Mouse (Mus musculus) gastrocnemius, adult 18-20 months (tissue): ENCODE data around the gene Ddx18. TPM values are rescaled to one million over a fixed set of nuclear protein-coding genes. Genes with fewer than 3 reads are reported as not detected.

Experiments used
- DNase-seq: peaks from one replicate; pipeline ENCODE4 v3.0.0; 2021; ENCODE audit warnings: low spot score
- long read RNA-seq, 2 experiments: library from polyadenylated mRNA; stranded (forward); transcript quantifications; one replicate each; pipeline ENCODE4 v2.0.0; 2021
- total RNA-seq, 2 experiments: library from RNA; stranded (reverse); gene quantifications; 2 replicates each; pipeline ENCODE4 v1.2.3; 2021

Gene Ddx18
- 10 to 100 TPM; 18.1 to 19.3 TPM for total RNA-seq
- long read RNA-seq, experiment 1, transcript Ddx18-201 (13 exons, 2,258 nt): major isoform, 18 of 19 reads
- long read RNA-seq, experiment 1, partial matches to known transcripts: 1 of 19 reads
- long read RNA-seq, experiment 1, other reads (novel, unspliced or antisense): 0 of 19 reads
- long read RNA-seq, experiment 2, transcript Ddx18-201 (13 exons, 2,258 nt): major isoform, 25 of 27 reads
- long read RNA-seq, experiment 2, partial matches to known transcripts: 2 of 27 reads
- long read RNA-seq, experiment 2, other reads (novel, unspliced or antisense): 0 of 27 reads

DNA sequence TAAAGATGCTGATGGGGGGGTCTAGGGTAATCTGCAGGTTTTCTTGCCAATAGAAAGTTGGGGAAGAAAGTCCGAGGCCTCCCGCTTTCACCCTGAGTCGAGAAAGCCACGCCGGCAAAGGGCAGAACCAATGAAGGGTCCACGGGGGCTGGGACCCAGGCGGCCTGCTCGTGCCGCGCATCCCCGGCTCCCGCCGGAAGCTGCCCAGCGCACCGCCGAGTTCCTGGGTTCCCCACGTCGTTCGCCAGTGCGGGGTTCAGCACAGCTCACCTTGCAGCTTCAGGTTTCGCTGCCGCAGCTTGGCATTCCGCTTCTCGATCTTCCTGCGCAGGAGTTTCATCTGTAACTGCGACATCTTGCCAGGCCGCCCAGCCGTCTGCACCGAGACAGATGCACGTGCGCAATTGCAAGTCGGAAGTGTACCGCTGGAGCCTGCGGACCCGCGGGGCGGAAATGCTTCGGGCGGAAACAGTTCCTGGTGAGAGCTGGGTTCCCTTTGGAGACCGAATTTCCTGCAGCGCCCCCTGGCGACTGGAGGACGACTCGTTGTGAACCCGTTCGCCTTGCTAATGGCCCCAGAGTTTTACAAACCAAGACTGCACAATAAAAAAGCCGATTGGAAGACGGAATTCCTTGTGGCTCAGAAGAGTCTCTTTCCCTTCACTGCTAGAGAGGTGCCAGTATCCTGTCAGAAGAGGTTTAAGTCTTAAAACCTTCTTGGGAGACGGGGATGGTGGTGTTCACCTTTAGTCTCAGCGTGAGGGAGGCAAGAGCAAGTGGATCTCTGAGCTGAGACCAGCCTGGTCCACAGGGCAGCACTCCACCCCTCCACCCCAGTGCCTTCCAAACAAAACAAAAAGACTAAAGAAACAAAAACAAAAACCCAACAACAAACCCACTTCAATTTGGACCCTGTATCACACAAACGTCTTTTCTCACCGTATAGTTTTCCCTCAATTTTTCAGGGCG lies at the start of gene Ddx18:
TSS of gene Ddx18 (minus strand) at position 469 of the 969 bp plus-strand sequence.
- DNase-seq: peak; percentile 97

DNA sequence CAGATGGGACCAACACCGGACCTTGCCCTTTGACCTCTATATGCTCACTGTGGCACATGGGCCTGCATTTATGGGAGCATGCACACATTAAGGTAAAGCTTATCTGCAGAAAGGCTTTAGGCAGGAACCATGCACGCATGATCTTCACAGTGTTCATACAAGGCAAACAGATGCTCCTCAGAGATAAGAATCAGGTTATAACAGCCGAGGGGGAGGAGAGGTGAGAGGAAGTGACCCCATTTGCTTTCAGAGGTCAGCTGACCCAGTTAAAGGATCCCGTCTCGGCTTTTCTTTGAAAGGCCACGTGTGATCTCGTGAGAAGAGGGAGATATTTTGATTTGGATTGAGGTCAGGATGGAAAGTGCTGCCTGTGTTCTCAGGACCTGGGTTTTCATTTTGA lies 40.2 kb upstream of the Ddx18 start:
- DNase-seq: no peak

DNA sequence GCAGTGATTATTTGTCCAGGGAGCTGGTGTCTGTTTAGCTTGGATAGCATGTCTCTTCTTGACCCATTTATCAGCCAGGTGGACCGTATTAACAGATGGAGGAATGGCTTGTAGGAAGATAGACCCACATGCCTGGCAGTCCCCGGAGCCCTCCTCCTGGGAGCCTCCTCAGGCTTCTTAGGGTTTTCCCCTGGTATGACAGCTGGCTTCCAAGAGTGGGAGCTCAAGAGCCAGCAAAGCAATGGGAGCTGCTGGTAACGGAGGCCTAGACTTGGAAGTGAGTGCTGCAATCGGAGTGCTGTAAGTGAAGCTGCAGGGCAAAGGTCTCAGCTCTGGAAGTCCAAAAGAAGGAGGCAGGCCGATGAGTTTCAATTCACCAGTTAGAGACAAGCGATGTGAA lies 37.3 kb upstream of the Ddx18 start:
- DNase-seq: peak; percentile 8

DNA sequence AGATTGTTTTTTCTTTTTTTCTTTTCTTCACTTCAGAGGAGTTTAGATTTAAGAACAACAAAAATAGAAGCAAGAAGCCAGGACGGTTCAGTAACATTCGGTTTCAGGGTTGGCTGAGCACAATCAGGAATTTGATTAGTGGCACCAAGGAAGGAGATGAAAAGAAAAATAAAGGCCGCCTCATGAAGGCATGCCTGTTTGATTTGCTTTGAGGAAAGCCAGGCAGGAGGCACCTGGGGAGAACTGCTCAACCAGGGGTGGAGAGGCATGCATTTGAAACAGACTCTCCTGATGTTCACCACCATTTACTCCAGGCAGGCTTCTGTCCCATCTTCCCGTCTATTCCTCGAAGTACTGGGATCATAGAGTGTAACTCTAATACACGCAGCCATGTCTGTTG lies 34.1 kb upstream of the Ddx18 start:
- no peak for DNase-seq

DNA sequence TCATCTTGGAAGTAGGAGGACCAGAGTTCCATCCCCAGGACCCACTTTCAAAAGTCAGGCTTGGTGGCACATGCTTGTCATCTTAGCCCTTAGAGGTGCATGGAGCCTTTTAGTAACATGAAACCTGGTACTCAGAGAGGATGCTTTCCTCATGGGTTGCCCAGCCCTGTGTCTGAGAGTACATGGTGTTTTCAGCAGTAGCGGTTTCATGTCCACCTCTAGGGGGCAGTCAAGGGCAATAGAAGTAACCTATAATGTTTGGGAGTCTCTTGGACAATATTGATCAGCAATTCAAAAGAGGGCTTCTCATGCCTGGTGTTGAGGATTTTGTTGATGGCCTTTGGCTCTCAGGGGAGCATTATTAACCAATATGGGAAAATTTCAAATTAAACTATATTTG lies 33.3 kb upstream of the Ddx18 start:
- peak; percentile 9 for DNase-seq

DNA sequence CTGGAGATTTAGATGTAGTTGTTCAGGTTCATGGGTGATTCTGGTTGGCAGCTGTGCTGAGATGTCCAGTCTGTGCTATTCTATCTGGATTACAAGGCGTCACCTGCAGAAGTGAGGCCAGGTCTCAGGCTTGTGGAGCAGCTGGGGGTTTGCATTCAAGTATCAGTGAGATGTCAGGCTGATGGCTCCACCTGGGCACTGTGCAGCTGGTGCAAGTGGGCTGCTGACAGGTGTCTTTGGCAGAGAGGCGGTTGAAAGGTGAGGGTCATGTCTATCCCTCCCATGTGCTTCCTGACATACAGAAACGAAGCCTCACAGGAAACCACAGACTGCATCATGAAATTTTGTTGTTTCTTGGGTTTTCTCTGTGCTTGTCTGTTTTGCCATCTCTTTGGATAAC lies 30.6 kb upstream of the Ddx18 start:
- no peak for DNase-seq

DNA sequence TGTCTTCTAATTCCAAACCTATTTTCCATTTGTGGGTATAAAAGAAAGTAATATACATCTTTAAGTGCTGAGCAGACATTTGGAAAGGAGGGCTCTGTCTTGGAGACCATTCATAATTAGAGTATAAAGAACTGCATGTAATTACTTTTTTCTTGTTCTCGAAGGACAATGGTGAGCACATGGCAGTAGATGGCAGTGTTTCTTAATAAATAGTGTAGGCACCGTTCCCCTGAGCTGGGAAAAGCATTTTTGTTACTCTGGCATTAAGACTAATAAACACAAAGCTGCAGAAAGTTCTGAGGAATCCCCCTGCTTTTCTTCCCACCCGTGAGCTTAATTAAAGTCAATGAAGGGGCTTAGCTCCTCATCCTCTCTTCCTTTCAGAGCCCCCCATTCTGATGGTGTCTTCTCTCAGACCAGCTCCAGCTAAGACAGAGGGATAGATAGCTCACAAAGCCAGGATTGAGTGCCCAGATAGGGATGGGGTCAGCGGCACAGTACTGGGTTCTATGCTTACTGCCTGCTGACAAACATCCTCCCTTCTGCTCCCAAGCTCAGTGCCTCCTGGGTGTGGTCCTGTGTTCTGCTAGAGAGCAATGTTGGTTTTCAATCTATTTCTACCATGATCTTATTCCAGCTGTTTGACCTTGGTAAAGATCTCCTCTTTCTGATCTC lies 29.3 kb upstream of the Ddx18 start:
- DNase-seq: no peak

DNA sequence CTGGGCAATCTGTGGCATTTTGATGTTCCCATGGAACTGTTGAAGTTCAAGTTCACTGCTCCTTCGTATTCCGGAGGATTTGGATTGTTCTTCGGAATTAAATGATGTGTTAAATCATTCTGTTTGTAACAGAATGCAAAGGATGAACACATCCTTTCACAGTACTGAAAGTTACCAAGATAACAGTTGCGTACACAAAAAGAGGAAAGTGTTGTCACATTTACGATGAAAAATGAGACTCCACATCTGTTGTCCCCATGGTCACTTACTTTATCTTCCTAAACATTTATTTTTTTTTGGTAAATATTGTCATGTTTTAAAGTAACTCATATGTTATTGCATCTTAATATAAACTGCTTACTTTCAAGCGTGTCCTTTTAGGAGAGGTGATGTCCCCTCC lies 17.0 kb upstream of the Ddx18 start:
- DNase-seq: no peak

DNA sequence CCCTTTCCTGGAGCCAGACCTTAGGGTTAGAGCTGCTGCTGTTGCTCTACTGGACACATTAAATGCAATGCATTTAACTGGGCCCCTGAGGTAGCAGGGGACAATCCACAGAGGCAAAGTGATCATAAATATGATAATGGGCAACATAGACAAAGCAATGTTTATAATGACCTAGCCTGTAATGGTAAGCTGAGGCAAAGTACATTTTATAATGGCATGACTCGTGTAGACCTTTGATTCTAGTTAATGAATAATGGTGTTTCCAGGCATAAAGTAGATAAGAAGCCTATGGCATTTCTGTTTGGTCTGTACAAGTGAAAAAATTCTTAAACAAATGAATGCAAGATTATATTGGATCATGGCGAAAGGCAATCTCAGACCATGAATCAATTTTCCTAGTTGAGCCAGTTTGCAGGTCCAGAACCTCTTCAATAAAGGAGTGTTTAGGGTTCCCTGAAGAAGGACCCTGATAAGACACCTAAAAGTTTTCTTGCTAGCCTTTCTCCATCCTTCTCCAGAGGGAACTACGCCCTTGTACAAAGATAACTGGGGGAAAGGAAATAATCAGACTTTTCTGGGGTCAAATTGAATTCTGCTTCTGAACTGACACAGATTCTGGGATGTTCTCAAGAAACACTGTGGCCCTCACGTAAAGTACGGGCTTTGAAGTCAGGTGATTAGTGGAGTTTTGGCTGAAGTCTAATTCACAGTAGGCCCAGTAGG lies 13.5 kb upstream of the Ddx18 start:
- DNase-seq: no peak

DNA sequence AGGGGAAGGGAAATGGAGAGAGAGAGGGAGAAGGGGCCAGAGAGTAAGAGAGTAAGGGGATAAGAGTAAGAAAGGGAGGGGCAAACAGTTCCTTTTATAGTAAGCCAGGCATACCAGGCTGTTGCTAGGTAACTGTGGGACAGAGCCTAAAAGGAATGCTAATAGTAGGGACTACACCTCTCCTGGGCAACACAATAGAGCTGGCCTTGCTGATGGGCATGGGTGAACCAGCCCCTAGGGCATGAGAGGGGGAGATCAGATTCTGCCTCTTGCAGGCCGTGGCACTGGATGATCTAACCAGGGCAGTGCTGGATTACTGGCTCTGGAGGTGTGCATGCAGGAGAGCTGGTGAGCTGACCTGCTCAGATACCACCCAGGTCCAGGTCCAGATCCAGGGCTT lies 9.7 kb upstream of the Ddx18 start:
- DNase-seq: no peak

DNA sequence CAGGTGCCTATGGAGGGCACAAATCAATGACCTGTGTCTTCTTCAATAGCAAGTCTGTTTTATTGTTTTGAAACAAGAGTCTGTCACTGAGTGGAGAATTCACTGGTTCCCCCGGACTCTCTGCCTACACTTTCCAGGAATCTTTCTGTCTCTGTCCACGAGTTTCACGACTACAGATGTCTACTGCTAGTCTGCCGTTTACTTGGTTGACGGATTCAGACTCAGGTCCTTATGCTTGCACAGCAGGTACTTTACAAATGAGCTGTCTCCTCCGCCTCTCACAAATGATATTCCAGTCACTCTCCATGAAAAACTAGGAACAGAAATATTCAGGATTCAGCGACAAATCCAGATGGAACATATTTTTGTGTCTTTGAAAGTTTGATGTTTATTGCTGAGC lies 2.7 kb upstream of the Ddx18 start:
- DNase-seq: no peak

DNA sequence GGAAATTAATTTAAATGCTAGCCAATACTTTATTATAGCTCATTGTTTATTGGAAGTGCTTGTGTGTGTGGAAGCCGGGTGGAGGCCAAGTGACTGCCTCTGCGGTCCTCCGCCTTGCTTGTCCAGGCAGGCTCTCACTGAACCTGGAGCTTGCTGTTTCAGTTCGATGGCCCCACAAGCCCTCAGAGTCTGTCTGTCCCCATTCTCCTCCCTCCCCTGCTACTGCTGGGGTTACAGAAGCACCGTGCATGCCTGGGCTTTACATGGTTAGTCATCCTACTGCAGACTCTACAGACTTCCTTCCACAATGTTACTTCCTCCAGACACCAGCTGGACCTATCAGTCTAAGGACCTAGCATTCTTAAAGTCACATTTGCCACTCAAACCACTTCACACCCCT lies 9.9 kb downstream of the Ddx18 start:
- no peak for DNase-seq

DNA sequence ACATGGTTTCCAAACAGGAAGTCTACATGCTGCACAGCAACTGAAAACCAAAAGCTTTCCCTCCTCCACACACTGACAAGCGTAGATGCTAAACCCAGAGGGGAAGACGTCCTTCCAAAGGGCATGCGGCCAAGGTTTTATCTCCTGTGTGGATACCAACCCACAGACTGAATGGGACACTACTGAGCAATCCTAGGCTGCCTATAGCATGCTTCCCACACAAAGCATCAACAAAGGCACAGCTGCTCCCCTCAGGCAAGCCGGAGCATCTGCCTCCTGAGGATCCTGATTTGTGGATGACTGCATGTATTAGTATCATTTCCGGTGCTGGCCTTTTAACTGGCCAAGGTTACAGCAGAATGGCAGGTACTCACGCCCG lies 16.3 kb downstream of the Ddx18 start:
- DNase-seq: no peak

DNA sequence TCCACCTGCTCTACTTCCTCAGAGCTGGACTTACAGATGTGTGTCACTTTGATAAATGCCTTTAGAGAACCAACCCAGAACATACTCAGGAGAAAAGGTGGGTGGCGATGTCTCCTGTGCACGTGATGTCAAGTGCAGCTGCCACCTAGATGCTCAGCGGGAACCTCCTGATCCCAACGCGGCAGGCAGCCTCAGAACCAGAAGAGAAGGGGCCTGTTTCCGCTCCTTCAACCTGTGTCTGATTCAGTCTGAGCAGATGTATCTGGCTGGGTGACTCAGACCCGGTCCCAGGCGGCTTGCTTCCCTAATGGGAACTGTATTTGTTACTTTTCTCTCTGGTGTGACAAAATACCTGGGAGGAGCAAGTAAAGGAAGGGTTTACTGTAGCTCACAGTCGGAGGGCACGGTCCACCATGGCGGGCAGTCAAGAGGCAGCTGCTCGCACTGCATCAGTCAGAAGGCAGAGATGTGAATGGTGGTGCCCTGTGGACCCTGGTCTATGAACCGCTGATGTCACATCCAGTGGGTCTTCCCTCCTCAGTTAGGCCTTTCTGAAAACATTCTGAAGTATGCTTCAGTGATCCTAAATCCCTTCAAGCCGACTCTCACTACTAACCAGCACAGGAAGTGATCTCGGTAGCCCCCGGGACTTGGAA lies 16.9 kb downstream of the Ddx18 start:
- DNase-seq: no peak

DNA sequence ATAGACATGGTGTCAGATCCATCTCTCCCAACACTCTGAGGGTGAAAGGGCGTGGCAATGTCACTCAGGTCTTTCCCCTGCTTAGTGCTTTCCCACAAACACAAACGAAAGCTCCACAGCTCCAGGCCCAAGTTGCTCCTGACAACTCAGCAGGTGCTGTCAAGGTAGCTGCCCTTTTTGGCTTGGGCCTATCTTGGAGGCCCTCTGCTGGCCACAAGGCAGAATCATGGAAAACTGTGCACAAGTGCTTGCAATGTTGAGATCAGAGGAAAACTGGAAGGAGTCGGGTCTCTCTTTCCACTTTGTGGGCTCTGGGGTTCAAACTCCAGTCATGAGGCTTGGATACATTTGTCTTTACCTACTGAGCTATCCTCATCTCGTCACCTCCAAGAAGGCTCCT lies 18.3 kb downstream of the Ddx18 start:
- DNase-seq: no peak

DNA sequence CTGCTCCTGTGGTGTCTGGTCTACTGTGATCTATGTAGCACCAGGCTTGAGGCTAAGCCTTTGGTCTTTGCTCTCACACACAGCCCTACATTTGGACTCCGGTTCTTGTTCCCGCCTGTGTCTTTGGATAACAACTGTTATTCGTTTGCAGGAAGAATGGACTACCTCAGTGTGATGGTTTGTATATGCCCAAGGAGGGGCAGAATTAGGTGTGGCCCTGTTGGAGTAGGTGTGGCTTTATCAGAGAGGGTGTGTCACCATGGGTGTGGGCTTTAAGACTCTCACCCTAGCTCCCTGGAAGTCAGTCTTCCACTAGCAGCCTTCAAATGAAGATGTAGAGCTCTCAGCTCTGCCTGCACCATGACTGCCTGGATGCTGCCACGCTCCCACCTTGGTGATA lies 19.1 kb downstream of the Ddx18 start:
- DNase-seq: no peak

DNA sequence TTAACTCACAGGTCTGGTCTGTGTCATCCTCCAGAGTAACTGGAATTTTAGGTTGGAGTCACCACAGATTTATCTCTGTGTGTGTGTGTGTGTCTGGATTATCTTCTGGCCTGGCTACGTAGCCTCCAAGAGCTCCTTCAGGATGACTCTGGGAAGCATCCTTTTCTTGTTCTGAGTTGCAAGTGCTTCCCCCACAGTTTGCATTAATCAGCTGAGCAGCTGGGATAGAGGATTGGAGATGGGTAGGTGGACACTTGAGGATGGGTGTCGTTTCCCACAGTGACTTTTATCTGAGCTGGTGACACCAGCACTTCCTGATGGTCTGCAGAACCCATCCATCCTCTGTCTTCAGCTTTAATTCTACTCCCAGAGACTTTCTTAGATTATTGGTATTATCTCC lies 20.9 kb downstream of the Ddx18 start:
- no peak for DNase-seq

DNA sequence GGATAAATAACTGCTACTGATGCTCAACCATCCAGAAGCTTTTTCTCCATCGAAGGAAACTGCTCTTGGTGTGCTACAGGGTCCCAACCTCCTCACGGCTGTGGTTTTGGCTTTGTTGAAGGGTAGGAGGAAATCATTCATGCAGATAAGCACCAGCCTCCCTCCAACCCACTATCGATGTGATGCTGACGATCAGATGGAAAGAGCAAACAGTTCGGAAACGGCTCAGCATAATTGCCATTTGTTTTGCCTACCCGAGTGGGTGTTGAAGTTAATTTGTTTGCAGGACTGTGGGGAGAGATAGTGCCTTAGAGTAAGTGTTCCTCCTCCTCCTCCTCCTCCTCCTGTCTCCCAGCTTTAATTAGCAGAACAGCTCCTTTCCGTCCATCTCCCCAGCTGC lies 27.4 kb downstream of the Ddx18 start:
- no peak for DNase-seq

DNA sequence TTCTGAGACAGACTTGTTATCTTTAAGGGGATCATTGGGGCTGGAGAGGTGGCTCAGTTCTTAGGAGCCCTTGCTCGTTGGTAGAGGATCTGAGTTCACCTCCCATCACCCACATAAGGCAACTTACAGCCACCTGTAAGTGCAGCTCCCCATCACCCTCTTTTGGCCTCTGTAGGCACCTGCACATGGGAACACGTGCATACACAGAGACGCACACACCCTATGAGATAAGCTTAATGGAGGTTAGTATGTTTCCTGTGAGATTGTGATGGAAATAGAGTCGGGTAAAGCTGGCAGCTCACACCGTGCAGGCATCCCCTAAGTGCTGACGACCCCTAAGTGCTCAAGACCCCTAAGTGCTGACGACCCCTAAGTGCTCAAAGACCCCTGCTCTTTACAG lies 36.4 kb downstream of the Ddx18 start:
- DNase-seq: no peak

DNA sequence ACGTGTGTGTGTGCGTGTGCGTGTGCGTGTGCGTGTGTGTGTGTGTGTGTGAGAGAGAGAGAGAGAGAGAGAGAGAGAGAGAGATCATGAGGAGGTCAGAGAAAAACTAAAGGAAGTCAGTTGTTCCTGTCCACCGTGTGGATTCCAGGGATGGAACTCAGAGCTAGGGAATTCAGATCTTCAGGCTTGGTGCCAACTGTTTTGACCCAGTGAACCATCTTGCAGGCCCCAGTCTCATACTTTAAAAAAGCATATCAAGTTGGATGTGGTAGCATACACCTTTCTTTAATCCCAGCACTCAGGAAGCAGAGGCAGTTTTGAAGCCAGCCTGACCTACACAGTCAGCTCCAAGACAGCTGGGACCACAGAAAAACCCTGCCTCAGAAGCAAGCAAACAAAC lies 38.5 kb downstream of the Ddx18 start:
- DNase-seq: no peak

DNA sequence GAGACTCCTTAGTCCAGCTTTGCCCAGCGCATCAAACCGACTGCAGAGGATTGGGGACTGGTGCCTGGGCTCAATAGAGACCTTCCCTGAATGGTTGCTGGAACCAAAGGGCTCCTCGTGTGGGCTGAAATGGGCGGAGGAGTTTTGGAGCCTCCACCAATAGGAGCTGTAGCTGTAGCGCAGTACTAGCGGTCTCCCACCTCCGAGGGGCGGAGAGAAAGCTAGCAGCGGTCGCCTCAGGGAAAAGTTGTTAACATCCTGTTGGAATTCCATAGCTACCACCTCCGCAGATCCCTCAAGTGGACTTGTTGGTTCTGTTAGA lies 39.4 kb downstream of the Ddx18 start, which contains the start of gene Htr5b:
TSS of gene Htr5b (minus strand) at position 67 of the 322 bp plus-strand sequence.
- no peak for DNase-seq
